7 mouse cellular contexts compared by ENCODE assay signal in the genomic region with DNA sequence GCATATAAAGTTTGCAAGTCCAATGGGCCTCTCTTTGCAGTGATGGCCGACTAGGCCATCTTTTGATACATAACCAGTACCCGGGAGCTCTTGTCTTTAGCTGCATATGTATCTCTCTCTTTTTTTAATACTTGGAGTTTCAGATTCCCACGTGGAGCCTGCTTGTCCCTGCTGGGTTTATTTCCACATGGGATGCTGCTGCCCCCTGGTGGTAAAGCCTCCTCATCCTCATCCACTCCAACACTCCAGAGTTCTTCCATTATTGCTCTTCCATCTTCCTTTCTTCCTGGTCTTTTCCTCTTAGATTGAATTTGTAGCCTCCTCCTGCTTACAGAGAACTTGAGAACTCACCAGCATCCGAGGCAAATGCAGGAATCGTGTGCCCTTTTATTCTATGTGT. TPM values are rescaled to one million over a fixed set of nuclear protein-coding genes. Genes with fewer than 3 reads are reported as not detected.
DNase-seq lines count a peak whose midpoint lies in the region; ATAC-seq and TF ChIP-seq lines count a peak whose summit lies in the region.

No protein-coding gene starts in this region.

- TF ChIP-seq EP300 in liver, embryonic 14.5 days (IDR thresholded peaks at IDR 0.05; ENCODE audit: low read depth): no peak

- H3K4me3 ChIP-seq in bone marrow, adult 2 months (replicated peaks; ENCODE audit: control insufficient read depth, low read depth, low read length): no peak overlapping the region
- no peak overlapping the region for H3K4me3 ChIP-seq in embryonic fibroblast, embryonic 13.5 days (ENCODE audit: insufficient read depth, low read length)
- H3K4me3 ChIP-seq in liver, embryonic 14.5 days (ENCODE audit: insufficient read depth in 1 of 2, low read depth in 2 of 2, low read length in 2 of 2): no peak overlapping the region

- DNase-seq in urinary bladder, adult 2 months (ENCODE audit: low spot score): peak; percentile 28
- DNase-seq in urinary bladder, postnatal 10 days (ENCODE audit: low spot score): no peak
- peak; percentile 53 for DNase-seq in kidney, postnatal 14 days
- DNase-seq in liver, embryonic 14.5 days (ENCODE audit: low read depth in 3 of 3, low spot score in 3 of 3): no peak
- DNase-seq in right cerebral cortex, postnatal 25 days: peak; percentile 61

- WGBS in bone marrow, adult 2 months: 34% methylated on average over 5 of the region's 5 CpGs
- WGBS in liver, embryonic 14.5 days (ENCODE audit: insufficient replicate concordance): 23% methylated on average over 5 of the region's 5 CpGs

- H3K9me3 ChIP-seq in liver, embryonic 14.5 days (ENCODE audit: control insufficient read depth, low read length): no peaks in the 10 kb centered on the region

- TF ChIP-seq CTCF in bone marrow, adult 2 months (IDR thresholded peaks at IDR 0.05; ENCODE audit: control insufficient read depth, insufficient read depth, low read length): peak; percentile 72
- peak; percentile 65 for TF ChIP-seq CTCF in embryonic fibroblast, embryonic 13.5 days (IDR thresholded peaks at IDR 0.05; ENCODE audit: borderline replicate concordance, insufficient read depth, low read length)
- peak; percentile 76 for TF ChIP-seq CTCF in liver, embryonic 14.5 days (IDR thresholded peaks at IDR 0.05; ENCODE audit: low read depth)

- H3K27me3 ChIP-seq in liver, embryonic 14.5 days (ENCODE audit: control insufficient read depth, insufficient read depth, low read length): no peaks in the 10 kb centered on the region

- no peak for ATAC-seq in liver, embryonic 14.5 days (ENCODE audit: insufficient read depth)

- no peak overlapping the region for H3K4me2 ChIP-seq in liver, embryonic 14.5 days (ENCODE audit: low read depth)

- H3K4me1 ChIP-seq in bone marrow, adult 2 months (ENCODE audit: control insufficient read depth, insufficient read depth, low read length): no peaks in the 10 kb centered on the region
- H3K4me1 ChIP-seq in embryonic fibroblast, embryonic 13.5 days (ENCODE audit: control insufficient read depth, insufficient read depth, low read length): no peaks in the 10 kb centered on the region; the same call in 1 of the 2 replicates
- no peaks in the 10 kb centered on the region for H3K4me1 ChIP-seq in liver, embryonic 14.5 days (replicated peaks; ENCODE audit: control insufficient read depth in 2 of 2, insufficient read depth in 2 of 2, low read length in 1 of 2)

- H3K9ac ChIP-seq in liver, embryonic 14.5 days (replicated peaks): no peak overlapping the region

- TF ChIP-seq POLR2A in bone marrow, adult 2 months (IDR thresholded peaks at IDR 0.05; ENCODE audit: borderline replicate concordance, control insufficient read depth, low read depth, low read length): no peak
- TF ChIP-seq POLR2A in embryonic fibroblast, embryonic 13.5 days (IDR thresholded peaks at IDR 0.05; ENCODE audit: low read depth, low read length): no peak

- H3K27ac ChIP-seq in bone marrow, adult 2 months (ENCODE audit: control insufficient read depth, insufficient read depth, low read depth, low read length, poor library complexity): no peak overlapping the region
- H3K27ac ChIP-seq in embryonic fibroblast, embryonic 13.5 days (ENCODE audit: insufficient read depth, low read length): no peak overlapping the region
- no peak overlapping the region for H3K27ac ChIP-seq in liver, embryonic 14.5 days

- no peaks in the 10 kb centered on the region for H3K36me3 ChIP-seq in liver, embryonic 14.5 days (replicated peaks; ENCODE audit: control insufficient read depth, insufficient read depth, low read depth)

RNA-seq across cellular contexts. Expression of a gene that starts 48.9 kb away (rescaled TPM):
- polyA plus RNA-seq in urinary bladder, adult 2 months (2012; rRNA removed): 2.7 and 3.1 TPM in 2 replicates
- 0.43 and 1.4 TPM in 2 replicates for polyA plus RNA-seq in bone marrow, adult 2 months (2011; ENCODE audit: insufficient read depth, insufficient read length, low replicate concordance, missing spikeins)
- polyA plus RNA-seq in embryonic fibroblast, embryonic 13.5 days (2011; ENCODE audit: insufficient read length, low read depth, missing spikeins): 12.6 and 15.5 TPM in 2 replicates
- 0.53 and 0.73 TPM in 2 replicates for polyA plus RNA-seq in liver, embryonic 14.5 days (2012; rRNA removed)
- 0.54 and 1.4 TPM in 2 replicates for polyA plus RNA-seq in liver, embryonic 14.5 days (2014; fragmentation: Nextera tagmentation; extraction: Ambion mirVana)

Comparison
In these comparisons a context has a peak if more than half of its experiments do, and no peak if none do; other contexts are left out.
1. DNase-seq: peak in urinary bladder, adult 2 months (single experiment), kidney, postnatal 14 days (single experiment) and right cerebral cortex, postnatal 25 days (single experiment); none in urinary bladder, postnatal 10 days (single experiment) and liver, embryonic 14.5 days (0 of 3).
2. Peak in every context shown above with its lines, with median percentiles within 50 percentile points of each other: CTCF ChIP-seq.